Mouse (Mus musculus) central nervous system, embryonic 11.5 days (tissue): ENCODE results near the gene Mup2. TPM values are rescaled to one million over a fixed set of nuclear protein-coding genes. Genes with fewer than 3 reads are reported as not detected.

ENCODE experiments used
- polyA plus RNA-seq: library from polyadenylated mRNA; depleted of rRNA; stranded (reverse); fragments of >200 nt; gene quantifications from 2 replicates; pipeline ENCODE4 v1.2.3, GENCODE M21; 2012; rRNA removed

The Mup2 gene
- polyA plus RNA-seq, result not detected in 2 replicates

DNA sequence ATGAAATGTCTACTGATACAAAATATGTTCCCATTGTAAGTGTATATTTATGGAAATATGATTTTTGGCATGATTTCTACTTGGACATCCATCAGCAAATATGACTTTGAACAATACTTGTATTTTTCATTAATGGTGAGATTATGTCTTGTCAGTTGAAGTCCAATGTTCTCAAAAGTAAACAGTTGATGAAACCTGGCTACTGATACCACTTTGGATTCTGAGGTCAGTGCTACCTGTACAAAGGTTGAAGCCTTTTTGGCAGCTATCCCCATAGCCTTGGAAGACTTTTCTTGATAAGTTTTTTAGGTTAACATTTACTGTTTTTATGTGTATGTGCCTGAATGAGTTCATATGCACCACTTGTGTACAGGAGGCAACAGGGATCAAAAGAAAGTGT, at the start of gene Mup2:
Gene Mup2 (minus strand): TSS at position 101 of the 400 bp plus-strand sequence.

Other genes starting within 250 kb of the Mup2 start
- not detected in 2 replicates for gene Slc46a2, start 239.2 kb downstream of the Mup2 start, polyA plus RNA-seq
- not detected in 2 replicates for gene Mup4, start 193.6 kb downstream of the Mup2 start, polyA plus RNA-seq
- not detected in 2 replicates for gene Mup6, start 190.0 kb downstream of the Mup2 start, polyA plus RNA-seq
- gene Mup7, start 83.8 kb downstream of the Mup2 start, polyA plus RNA-seq, result not detected in 2 replicates
- gene Mup8, start 68.3 kb upstream of the Mup2 start, polyA plus RNA-seq, result not detected in 2 replicates